9 mouse cellular contexts compared by ENCODE assay signal in genomic region chr11:97500720-97501448, GRCm38 (mm10). TPM values are rescaled to one million over a fixed set of nuclear protein-coding genes. Genes with fewer than 3 reads are reported as not detected.
DNase-seq lines count a peak whose midpoint lies in the region; ATAC-seq and TF ChIP-seq lines count a peak whose summit lies in the region.
"Had no signal": no experiment of that assay in that cellular context is flagged by ENCODE, and none has a peak within 500 bp of the region (broad histone marks: within the 10 kb centered on the region; RNA-seq: fewer than 3 reads in every experiment).

No protein-coding gene starts in this region.

- H3K27me3 ChIP-seq in lung, embryonic 15.5 days: peaks cover 45% of the 10 kb centered on the region
- peaks cover 34% of the 10 kb centered on the region for H3K27me3 ChIP-seq in limb, embryonic 14.5 days (ENCODE audit: control insufficient read depth, insufficient read depth, low read length)
- peaks cover 25% of the 10 kb centered on the region; the same call in 1 of the 2 replicates for H3K27me3 ChIP-seq in stomach, embryonic 14.5 days (ENCODE audit: control insufficient read depth, insufficient read depth, low read length)

- peak; percentile 36; the same call in 1 of the 2 replicates for ATAC-seq in lung, embryonic 15.5 days (ENCODE audit: borderline replicate concordance, extremely low read depth, low FRiP score, low TSS enrichment)
- no peak for ATAC-seq in limb, embryonic 14.5 days (ENCODE audit: low FRiP score, low read depth)
- ATAC-seq in stomach, embryonic 14.5 days (ENCODE audit: insufficient number of reproducible peaks, insufficient read depth, low FRiP score, low read depth): no peak

- no peaks in the 10 kb centered on the region for H3K9me3 ChIP-seq in lung, embryonic 15.5 days
- H3K9me3 ChIP-seq in limb, embryonic 14.5 days (ENCODE audit: control insufficient read depth, low read length): no peaks in the 10 kb centered on the region
- no peaks in the 10 kb centered on the region for H3K9me3 ChIP-seq in stomach, embryonic 14.5 days (ENCODE audit: control insufficient read depth, low read depth, low read length)

- DNase-seq in cerebellum, adult 11-12 months: peak; percentile 32
- DNase-seq in cerebellum, adult 18-20 months: no peak
- DNase-seq in lung, postnatal 36 days: no peak
- no peak for DNase-seq in limb, embryonic 14.5 days (ENCODE audit: low spot score)
- no peak for DNase-seq in gastrocnemius, adult 18-20 months (ENCODE audit: low spot score)
- no peak for DNase-seq in layer of hippocampus, adult 11-12 months (ENCODE audit: low spot score)

- 25% methylated on average over 51 of the region's 51 CpGs for WGBS in lung, embryonic 15.5 days
- 17% methylated on average over 36 of the region's 51 CpGs for WGBS in limb, embryonic 14.5 days
- WGBS in stomach, embryonic 14.5 days: 34% methylated on average over 51 of the region's 51 CpGs

- TF ChIP-seq POLR2A in limb, embryonic 14.5 days (IDR thresholded peaks at IDR 0.05; ENCODE audit: borderline replicate concordance, extremely low read depth, insufficient read depth, insufficient read length): no peak

- H3K4me3 ChIP-seq in lung, embryonic 15.5 days: peak overlapping the region; percentile 20
- H3K4me3 ChIP-seq in limb, embryonic 14.5 days (replicated peaks; ENCODE audit: low read length): peak overlapping the region; percentile 31
- peak overlapping the region; percentile 18 for H3K4me3 ChIP-seq in stomach, embryonic 14.5 days (ENCODE audit: low read depth, low read length)

- no peak overlapping the region for H3K9ac ChIP-seq in lung, embryonic 15.5 days
- H3K9ac ChIP-seq in limb, embryonic 14.5 days (ENCODE audit: low read depth, low read length, severe bottlenecking): peak overlapping the region; percentile 28; the same call in 1 of the 2 replicates
- no peak overlapping the region for H3K9ac ChIP-seq in stomach, embryonic 14.5 days (replicated peaks; ENCODE audit: low read depth, low read length)

- peaks cover 11% of the 10 kb centered on the region for H3K4me1 ChIP-seq in lung, embryonic 15.5 days
- peaks cover 11% of the 10 kb centered on the region for H3K4me1 ChIP-seq in limb, embryonic 14.5 days (ENCODE audit: control insufficient read depth, insufficient read depth, low read length)
- H3K4me1 ChIP-seq in stomach, embryonic 14.5 days (ENCODE audit: control insufficient read depth, insufficient read depth, low read length): 0 out of 2 replicates have a peak, but pooled peaks cover 9% of the 10 kb centered on the region

- H3K27ac ChIP-seq in lung, embryonic 15.5 days: no peak overlapping the region
- H3K27ac ChIP-seq in limb, embryonic 14.5 days (replicated peaks; ENCODE audit: low read depth, low read length): no peak overlapping the region
- no peak overlapping the region for H3K27ac ChIP-seq in stomach, embryonic 14.5 days (ENCODE audit: low read length)

- peaks cover 35% of the 10 kb centered on the region for H3K36me3 ChIP-seq in lung, embryonic 15.5 days
- peaks cover 41% of the 10 kb centered on the region for H3K36me3 ChIP-seq in limb, embryonic 14.5 days (ENCODE audit: control insufficient read depth, insufficient read depth, low read length)
- peaks cover 25% of the 10 kb centered on the region for H3K36me3 ChIP-seq in stomach, embryonic 14.5 days (ENCODE audit: control insufficient read depth, insufficient read depth, low read length)

- H3K4me2 ChIP-seq in lung, embryonic 15.5 days: peak overlapping the region; percentile 54
- H3K4me2 ChIP-seq in limb, embryonic 14.5 days (replicated peaks; ENCODE audit: low read depth, low read length, severe bottlenecking): peak overlapping the region; percentile 45
- peak overlapping the region; percentile 35 for H3K4me2 ChIP-seq in stomach, embryonic 14.5 days (replicated peaks; ENCODE audit: low read depth, low read length)

RNA-seq across cellular contexts. Expression of gene 4933428G20Rik, which starts 0.7 kb away (rescaled TPM):
- polyA plus RNA-seq in lung, embryonic 15.5 days (2015; fragmentation: Nextera tagmentation; extraction: Ambion mirVana): 0.70 and 0.87 TPM in 2 replicates
- not detected in 2 replicates for polyA plus RNA-seq in limb, embryonic 14.5 days (2012; rRNA removed)
- polyA plus RNA-seq in limb, embryonic 14.5 days (2014; fragmentation: Nextera tagmentation; extraction: Ambion mirVana): 0.19 and 0.36 TPM in 2 replicates
- polyA plus RNA-seq in stomach, embryonic 14.5 days (2014; fragmentation: Nextera tagmentation; extraction: Ambion mirVana): 0.35 TPM in 1 of 2 replicates, not detected in the other
- total RNA-seq in gastrocnemius, adult 18-20 months (2021): not detected
- polyA plus RNA-seq: large intestine, adult 2 months had no signal
